Mouse (Mus musculus) cerebellum, adult 2 months (tissue): ENCODE measurements around the gene Smtnl2.

ENCODE experiments used
- CTCF ChIP-seq: fragments of 200-500 bp; IDR thresholded peaks from 2 replicates; pipeline ENCODE4 v1.5.1; 2011; ENCODE audit warnings: low read depth, mild to moderate bottlenecking, control low read depth, low read length, moderate library complexity, borderline replicate concordance; ENCODE audit not compliant: insufficient read depth
- POLR2A ChIP-seq: fragments of 200-500 bp; IDR thresholded peaks from 2 replicates; pipeline ENCODE4 v1.6.1; 2011; ENCODE audit warnings: low read length, control low read depth, borderline replicate concordance; ENCODE audit not compliant: insufficient read depth

DNA sequence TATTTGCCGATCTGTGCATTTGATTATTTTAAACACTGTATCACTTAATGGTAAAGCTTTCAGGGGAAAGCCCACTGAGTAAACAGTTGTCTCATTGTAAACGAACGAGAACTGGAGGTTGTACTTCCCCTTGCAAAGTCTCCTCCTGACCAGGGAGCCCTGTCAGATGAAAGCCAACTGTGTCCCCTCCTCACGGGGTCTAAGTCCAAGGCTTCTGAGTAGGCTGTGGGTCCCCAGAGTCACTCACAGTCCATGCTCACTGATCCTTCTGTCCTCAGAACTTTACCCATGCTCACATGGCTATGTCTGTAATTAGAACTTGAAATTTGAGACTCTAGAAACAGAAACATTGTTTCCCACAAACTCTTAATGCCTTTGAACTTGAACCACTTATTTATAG lies 61.9 kb downstream of the Smtnl2 start:
- no peak for TF ChIP-seq CTCF
- no peak for TF ChIP-seq POLR2A
